Mouse (Mus musculus) neural tube, embryonic 12.5 days (tissue): Measurements from ENCODE around the gene Rims4. TPM values are rescaled to one million over a fixed set of nuclear protein-coding genes. Genes with fewer than 3 reads are reported as not detected.

Source experiments
- ATAC-seq: fragments of 200-750 bp; cut with Nextera tagmentation; 2 replicates; pipeline ENCODE4 v1.8.0; 2017; ENCODE audit warnings: low read depth, mild to moderate bottlenecking, moderate TSS enrichment, moderate library complexity; ENCODE audit not compliant: low FRiP score
- H3K27ac ChIP-seq: fragments of 300-500 bp; sonication (generic); 2 replicates; pipeline ENCODE4 v1.5.1; 2016
- H3K27me3 ChIP-seq: fragments of 300-500 bp; sonication (generic); replicated peaks from 2 replicates; pipeline ENCODE4 v1.6.1; 2016; ENCODE audit warnings: mild to moderate bottlenecking
- H3K36me3 ChIP-seq: fragments of 300-500 bp; sonication (generic); 2 replicates; pipeline ENCODE4 v1.6.1; 2016; ENCODE audit warnings: mild to moderate bottlenecking
- H3K4me1 ChIP-seq: fragments of 300-500 bp; sonication (generic); 2 replicates; pipeline ENCODE4 v1.6.1; 2016
- H3K4me2 ChIP-seq: fragments of 300-500 bp; sonication (generic); replicated peaks from 2 replicates; pipeline ENCODE4 v1.6.1; 2016; ENCODE audit warnings: mild to moderate bottlenecking
- H3K4me3 ChIP-seq: fragments of 300-500 bp; sonication (generic); 2 replicates; pipeline ENCODE4 v1.5.1; 2016
- H3K9ac ChIP-seq: fragments of 300-500 bp; sonication (generic); 2 replicates; pipeline ENCODE4 v1.6.1; 2016; ENCODE audit warnings: mild to moderate bottlenecking
- H3K9me3 ChIP-seq: fragments of 300-500 bp; sonication (generic); 2 replicates; pipeline ENCODE4 v1.6.1; 2016; ENCODE audit warnings: mild to moderate bottlenecking
- WGBS: fragments of 180-500 bp; shearing (Covaris S2); methylation state at CpG from one replicate; pipeline ENCODE4 v1.1.7; 2016; 5-methylcytosine and 5-hydroxymethylcytosine counted together
- polyA plus RNA-seq: library from polyadenylated mRNA; unstranded; fragments of >200 nt; fragmentation: Nextera tagmentation; extraction: Ambion mirVana; gene quantifications from 2 replicates; pipeline ENCODE4 v1.2.1, GENCODE M21; 2016

The Rims4 gene
- polyA plus RNA-seq, 1 experiment from 2014 or later: 5.0 TPM

- H3K4me1 ChIP-seq: no peaks in the 10 kb centered on the region
- no peaks in the 10 kb centered on the region for H3K9me3 ChIP-seq
- no peaks in the 10 kb centered on the region for H3K36me3 ChIP-seq
- H3K9ac ChIP-seq: no peak overlapping the region
- no peak overlapping the region for H3K4me3 ChIP-seq
- no peaks in the 10 kb centered on the region for H3K27me3 ChIP-seq
- no peak for ATAC-seq
- no peak overlapping the region for H3K4me2 ChIP-seq
- 71% methylated on average over 7 of the region's 7 CpGs for WGBS
- no peak overlapping the region for H3K27ac ChIP-seq
Observed at GRCm38 (mm10) chr2:163928464-163929200, 10.1 kb upstream of the Rims4 start.

GRCm38 (mm10) chr2:163925044-163925443 is 6.6 kb upstream of the Rims4 start:
- H3K4me3 ChIP-seq: no peak overlapping the region
- peaks cover 15% of the 10 kb centered on the region for H3K27me3 ChIP-seq
- no peak for ATAC-seq
- WGBS: 94% methylated on average over 10 of the region's 10 CpGs
- H3K36me3 ChIP-seq: no peaks in the 10 kb centered on the region
- H3K4me1 ChIP-seq: no peaks in the 10 kb centered on the region
- no peaks in the 10 kb centered on the region for H3K9me3 ChIP-seq
- H3K4me2 ChIP-seq: no peak overlapping the region
- H3K27ac ChIP-seq: no peak overlapping the region
- no peak overlapping the region for H3K9ac ChIP-seq

GRCm38 (mm10) chr2:163924531-163924930 is 6.0 kb upstream of the Rims4 start:
- H3K4me1 ChIP-seq: no peaks in the 10 kb centered on the region
- H3K4me3 ChIP-seq: no peak overlapping the region
- no peak overlapping the region for H3K9ac ChIP-seq
- H3K27me3 ChIP-seq: peaks cover 20% of the 10 kb centered on the region
- no peak overlapping the region for H3K4me2 ChIP-seq
- ATAC-seq: no peak
- no peak overlapping the region for H3K27ac ChIP-seq
- H3K9me3 ChIP-seq: no peaks in the 10 kb centered on the region
- 80% methylated on average over 3 of the region's 3 CpGs for WGBS
- H3K36me3 ChIP-seq: no peaks in the 10 kb centered on the region

- Histone ChIP-seq H3K27me3 (peaks cover 32% of the 10 kb centered on the region), H3K9me3 (no peaks in the 10 kb centered on the region), H3K9ac (no peak overlapping the region), H3K27ac (no peak overlapping the region), H3K36me3 (no peaks in the 10 kb centered on the region), H3K4me2 (no peak overlapping the region), H3K4me3 (no peak overlapping the region), H3K4me1 (peaks cover 5% of the 10 kb centered on the region; the same call in 1 of the 2 replicates)
- WGBS: 58% methylated on average over 9 of the region's 9 CpGs
- ATAC-seq: no peak
Observed at GRCm38 (mm10) chr2:163923113-163923512, 4.6 kb upstream of the Rims4 start.

GRCm38 (mm10) chr2:163919581-163919980 is 1.1 kb upstream of the Rims4 start:
- Histone ChIP-seq H3K4me2 (peak overlapping the region; percentile 90; the same call in 1 of the 2 replicates), H3K4me3 (no peak overlapping the region), H3K27me3 (peaks cover 57% of the 10 kb centered on the region)

GRCm38 (mm10) chr2:163916703-163917102 is 1.8 kb downstream of the Rims4 start:
- Histone ChIP-seq H3K4me3 (no peak overlapping the region), H3K27ac (no peak overlapping the region), H3K4me1 (peaks cover 15% of the 10 kb centered on the region), H3K4me2 (no peak overlapping the region), H3K9ac (no peak overlapping the region), H3K36me3 (no peaks in the 10 kb centered on the region), H3K27me3 (peaks cover 57% of the 10 kb centered on the region), H3K9me3 (no peaks in the 10 kb centered on the region)
- ATAC-seq: no peak
- 88% methylated on average over 7 of the region's 7 CpGs for WGBS

More at GRCm38 (mm10) chr2:163919581-163919980, 1.1 kb upstream of the Rims4 start:
- H3K4me1 ChIP-seq: peaks cover 9% of the 10 kb centered on the region; the same call in 1 of the 2 replicates
- no peak for ATAC-seq
- no peaks in the 10 kb centered on the region for H3K36me3 ChIP-seq
- H3K9ac ChIP-seq: no peak overlapping the region
- 78% methylated on average over 3 of the region's 3 CpGs for WGBS
- H3K9me3 ChIP-seq: no peaks in the 10 kb centered on the region
- H3K27ac ChIP-seq: no peak overlapping the region

GRCm38 (mm10) chr2:163915294-163915791 is 3.1 kb downstream of the Rims4 start:
- no peak for ATAC-seq
- peaks cover 15% of the 10 kb centered on the region for H3K4me1 ChIP-seq
- no peak overlapping the region for H3K4me3 ChIP-seq
- H3K27ac ChIP-seq: no peak overlapping the region
- H3K9me3 ChIP-seq: no peaks in the 10 kb centered on the region
- no peaks in the 10 kb centered on the region for H3K36me3 ChIP-seq
- no peak overlapping the region for H3K9ac ChIP-seq
- peaks cover 45% of the 10 kb centered on the region for H3K27me3 ChIP-seq
- H3K4me2 ChIP-seq: no peak overlapping the region
- 58% methylated on average over 9 of the region's 9 CpGs for WGBS

GRCm38 (mm10) chr2:163914107-163914506 is 4.4 kb downstream of the Rims4 start:
- no peaks in the 10 kb centered on the region for H3K9me3 ChIP-seq
- H3K4me1 ChIP-seq: peaks cover 15% of the 10 kb centered on the region
- no peak overlapping the region for H3K4me3 ChIP-seq
- 3% methylated on average over 10 of the region's 10 CpGs for WGBS
- H3K36me3 ChIP-seq: no peaks in the 10 kb centered on the region
- no peak overlapping the region for H3K27ac ChIP-seq
- H3K4me2 ChIP-seq: peak overlapping the region; percentile 7; the same call in 1 of the 2 replicates
- ATAC-seq: peak; percentile 45; the same call in 1 of the 2 replicates
- peaks cover 33% of the 10 kb centered on the region for H3K27me3 ChIP-seq
- H3K9ac ChIP-seq: no peak overlapping the region

- Histone ChIP-seq H3K36me3 (no peaks in the 10 kb centered on the region), H3K9me3 (no peaks in the 10 kb centered on the region), H3K27ac (no peak overlapping the region), H3K4me2 (no peak overlapping the region; the same call in 1 of the 2 replicates), H3K27me3 (peaks cover 30% of the 10 kb centered on the region), H3K4me1 (peaks cover 15% of the 10 kb centered on the region), H3K4me3 (no peak overlapping the region), H3K9ac (no peak overlapping the region)
- no peak for ATAC-seq
- WGBS: 34% methylated on average over 7 of the region's 7 CpGs
Observed at GRCm38 (mm10) chr2:163913704-163914103, 4.8 kb downstream of the Rims4 start.

- Histone ChIP-seq H3K9me3 (no peaks in the 10 kb centered on the region), H3K4me1 (peaks cover 6% of the 10 kb centered on the region), H3K27me3 (peaks cover 14% of the 10 kb centered on the region), H3K27ac (no peak overlapping the region), H3K4me3 (no peak overlapping the region), H3K4me2 (no peak overlapping the region), H3K9ac (no peak overlapping the region), H3K36me3 (no peaks in the 10 kb centered on the region)
- no peak for ATAC-seq
- 84% methylated on average over 14 of the region's 14 CpGs for WGBS
Observed at GRCm38 (mm10) chr2:163911826-163912444, 6.5 kb downstream of the Rims4 start.

- Histone ChIP-seq H3K4me3 (no peak overlapping the region), H3K9me3 (no peaks in the 10 kb centered on the region), H3K27me3 (no peaks in the 10 kb centered on the region), H3K27ac (no peak overlapping the region), H3K4me1 (peaks cover 6% of the 10 kb centered on the region), H3K4me2 (no peak overlapping the region), H3K36me3 (no peaks in the 10 kb centered on the region), H3K9ac (no peak overlapping the region)
- ATAC-seq: no peak
- WGBS: 80% methylated on average over 7 of the region's 7 CpGs
Observed at GRCm38 (mm10) chr2:163909604-163910003, 8.9 kb downstream of the Rims4 start.

GRCm38 (mm10) chr2:163907131-163907530 is 11.4 kb downstream of the Rims4 start:
- 70% methylated on average over 5 of the region's 5 CpGs for WGBS
- no peaks in the 10 kb centered on the region for H3K4me1 ChIP-seq
- no peaks in the 10 kb centered on the region for H3K9me3 ChIP-seq

More at GRCm38 (mm10) chr2:163907131-163907530, 11.4 kb downstream of the Rims4 start:
- Histone ChIP-seq H3K9ac (no peak overlapping the region), H3K4me2 (no peak overlapping the region), H3K4me3 (no peak overlapping the region), H3K27me3 (no peaks in the 10 kb centered on the region), H3K27ac (no peak overlapping the region), H3K36me3 (no peaks in the 10 kb centered on the region)
- no peak for ATAC-seq
